Mouse (Mus musculus): ENCODE measurements around the gene Hoxa5. TPM values are rescaled to one million over a fixed set of nuclear protein-coding genes. Genes with fewer than 3 reads are reported as not detected.

Hoxa5 gene
- polyA plus RNA-seq, 1 experiment from 2014 or later, result not detected

GRCm38 (mm10) chr6:52180726-52181125, 23.7 kb downstream of the Hoxa5 start:
- H3K9me3 ChIP-seq, result no peaks in the 10 kb centered on the region
- no peak for DNase-seq (ENCODE audit: low spot score)
- no peaks in the 10 kb centered on the region for H3K36me3 ChIP-seq (replicated peaks)
- WGBS, result 3% methylated on average over 3 of the region's 3 CpGs
- no peak overlapping the region for H3K4me3 ChIP-seq
- peaks cover 100% of the 10 kb centered on the region for H3K27me3 ChIP-seq (replicated peaks; ENCODE audit: low read depth, poor library complexity, severe bottlenecking)
- H3K4me1 ChIP-seq, result peaks cover 3% of the 10 kb centered on the region
- no peak overlapping the region for H3K27ac ChIP-seq (replicated peaks)

DNA sequence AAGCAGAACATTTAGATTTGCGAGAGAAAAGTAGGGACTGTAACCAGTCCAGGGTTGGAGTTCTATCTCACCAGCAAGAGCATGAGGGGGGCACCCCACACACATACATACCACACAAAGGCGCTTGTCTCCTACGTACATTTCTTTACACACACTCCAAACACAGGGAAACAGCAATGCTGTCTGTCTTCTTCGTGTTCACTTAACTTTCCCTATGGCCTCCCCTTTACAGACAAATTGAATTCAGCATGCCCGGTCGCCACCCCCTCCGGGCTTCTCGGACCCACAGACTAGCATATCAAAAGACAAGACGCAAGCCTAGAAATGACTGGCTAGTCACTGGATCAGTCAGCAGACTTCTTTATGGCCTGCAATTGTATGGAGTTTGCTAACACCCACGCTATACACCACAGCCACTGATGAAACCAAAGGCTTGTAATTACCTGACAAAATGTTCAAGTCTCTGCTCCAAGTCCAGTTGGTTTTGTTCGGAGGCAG, 24.1 kb downstream of the Hoxa5 start:
- WGBS, result 2% methylated on average over 11 of the region's 11 CpGs
- Histone ChIP-seq H3K36me3 (replicated peaks) (no peaks in the 10 kb centered on the region), H3K27ac (replicated peaks) (no peak overlapping the region), H3K9me3 (no peaks in the 10 kb centered on the region), H3K4me3 (no peak overlapping the region; the same call in 1 of the 2 replicates), H3K4me1 (peaks cover 7% of the 10 kb centered on the region), H3K27me3 (replicated peaks; ENCODE audit: low read depth, poor library complexity, severe bottlenecking) (peaks cover 100% of the 10 kb centered on the region)
- no peak for DNase-seq (ENCODE audit: low spot score)

GRCm38 (mm10) chr6:52179690-52180089, 24.7 kb downstream of the Hoxa5 start:
- Histone ChIP-seq H3K4me1 (peaks cover 7% of the 10 kb centered on the region), H3K4me3 (peak overlapping the region; percentile 46), H3K27ac (replicated peaks) (0 out of 2 replicates have a peak overlapping the region, but pooled peaks have one; percentile 1), H3K9me3 (no peaks in the 10 kb centered on the region), H3K27me3 (replicated peaks; ENCODE audit: low read depth, poor library complexity, severe bottlenecking) (peaks cover 100% of the 10 kb centered on the region), H3K36me3 (replicated peaks) (no peaks in the 10 kb centered on the region)
- DNase-seq (ENCODE audit: low spot score), result no peak
- under 1% methylated on average over 10 of the region's 10 CpGs for WGBS

DNA sequence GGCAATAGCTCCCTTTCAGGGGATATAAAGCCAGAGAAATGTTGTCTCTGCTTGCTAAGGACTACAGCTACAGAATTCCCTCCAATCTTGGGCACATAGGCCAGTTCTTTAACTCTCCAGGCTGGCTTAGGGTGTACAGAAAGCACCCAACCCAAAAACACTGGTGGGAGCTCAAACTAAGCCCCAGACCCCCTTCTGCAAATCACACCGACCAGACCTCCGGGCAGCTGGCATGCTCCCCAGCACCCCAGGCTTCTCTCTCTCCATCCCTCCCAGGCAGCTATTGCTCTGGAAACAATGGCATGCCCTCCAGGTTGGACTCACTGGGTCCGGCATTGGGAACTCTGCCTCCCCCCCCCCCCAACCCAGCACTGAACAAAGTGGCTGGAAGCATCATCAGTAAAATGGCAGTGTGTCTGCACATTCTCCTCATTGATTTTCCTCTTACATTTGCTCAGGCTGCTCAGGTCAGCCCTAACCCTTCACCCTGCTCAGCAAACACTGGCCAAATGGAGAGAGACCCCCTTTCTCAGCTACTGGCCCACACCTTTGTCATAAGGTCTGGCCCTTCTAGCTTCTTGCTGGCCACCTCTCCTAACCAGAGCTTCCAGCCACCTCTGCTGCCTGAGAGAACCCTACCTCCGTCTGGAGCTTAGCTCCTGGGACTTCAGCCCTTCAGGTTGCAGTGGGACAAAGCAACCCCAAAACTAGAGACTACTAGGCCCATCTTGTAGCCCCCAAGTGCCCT, 25.3 kb downstream of the Hoxa5 start:
- peak; percentile 49 for DNase-seq (ENCODE audit: low spot score)
- 0 out of 2 replicates have a peak overlapping the region, but pooled peaks have one; percentile 41 for H3K27ac ChIP-seq (replicated peaks)
- H3K27me3 ChIP-seq (replicated peaks; ENCODE audit: low read depth, poor library complexity, severe bottlenecking), result peaks cover 100% of the 10 kb centered on the region
- under 1% methylated on average over 4 of the region's 4 CpGs for WGBS
- peaks cover 7% of the 10 kb centered on the region for H3K4me1 ChIP-seq
- no peaks in the 10 kb centered on the region for H3K36me3 ChIP-seq (replicated peaks)
- H3K9me3 ChIP-seq, result no peaks in the 10 kb centered on the region
- H3K4me3 ChIP-seq, result peak overlapping the region; percentile 46

DNA sequence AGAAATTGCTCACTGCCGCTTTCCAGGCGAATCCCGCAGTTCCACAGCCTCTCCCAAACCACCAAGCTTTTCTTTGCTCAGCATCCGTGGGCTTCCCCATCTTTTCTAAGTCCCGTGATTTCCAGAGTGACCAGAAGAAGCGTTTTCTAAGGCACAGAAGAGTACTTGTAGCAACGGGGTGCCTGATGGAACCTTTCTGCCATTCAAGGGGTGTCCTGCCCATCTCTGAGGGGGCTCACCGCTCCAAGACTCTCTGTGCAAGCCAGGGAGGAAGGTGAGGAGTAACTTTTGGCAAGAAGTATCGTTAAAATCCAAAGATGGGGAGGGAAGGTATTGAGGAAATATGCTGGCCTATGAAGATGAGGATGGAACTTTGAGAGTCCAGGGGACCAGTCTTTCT, 26.6 kb downstream of the Hoxa5 start:
- Histone ChIP-seq H3K9me3 (no peaks in the 10 kb centered on the region), H3K36me3 (replicated peaks) (no peaks in the 10 kb centered on the region), H3K27me3 (replicated peaks; ENCODE audit: low read depth, poor library complexity, severe bottlenecking) (peaks cover 100% of the 10 kb centered on the region), H3K4me1 (peaks cover 9% of the 10 kb centered on the region), H3K4me3 (peak overlapping the region; percentile 46), H3K27ac (replicated peaks) (peak overlapping the region; percentile 73; the same call in 1 of the 2 replicates)
- DNase-seq (ENCODE audit: low spot score), result peak; percentile 53
- 1% methylated on average over 9 of the region's 9 CpGs for WGBS

- under 1% methylated on average over 36 of the region's 36 CpGs for WGBS
- Histone ChIP-seq H3K9me3 (no peaks in the 10 kb centered on the region), H3K36me3 (replicated peaks) (no peaks in the 10 kb centered on the region), H3K27me3 (replicated peaks; ENCODE audit: low read depth, poor library complexity, severe bottlenecking) (peaks cover 100% of the 10 kb centered on the region), H3K27ac (replicated peaks) (peak within 1 kb of the TSS; percentile 73), H3K4me3 (peak within 1 kb of the TSS; percentile 46), H3K4me1 (peaks cover 15% of the 10 kb centered on the region)
- DNase-seq (ENCODE audit: low spot score), result peak; percentile 63
Observed at GRCm38 (mm10) chr6:52177061-52177735, 27.2 kb downstream of the Hoxa5 start, which contains the start of gene 5730596B20Rik. 5730596B20Rik (plus strand) TSS chr6:52177498.

DNA sequence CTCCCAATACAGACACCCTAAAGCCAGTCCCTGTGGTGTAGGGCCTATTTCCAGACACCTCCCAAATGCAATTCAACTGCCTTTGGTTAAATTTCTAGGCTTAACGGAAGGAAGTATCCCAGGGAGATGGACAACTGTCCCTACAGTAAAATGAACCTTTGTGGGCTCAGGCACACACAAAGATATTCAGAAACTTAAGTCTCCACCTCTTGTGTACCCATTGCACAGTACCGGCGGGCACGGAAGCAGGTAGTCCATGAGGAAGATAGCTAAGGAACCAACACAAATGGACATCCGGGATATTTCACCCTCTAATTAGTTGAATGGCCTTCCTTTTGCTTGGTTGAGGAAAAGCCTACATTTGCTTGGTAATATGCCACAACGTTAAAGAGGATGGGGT, 28.0 kb downstream of the Hoxa5 start:
- H3K36me3 ChIP-seq (replicated peaks), result no peaks in the 10 kb centered on the region
- peaks cover 100% of the 10 kb centered on the region for H3K27me3 ChIP-seq (replicated peaks; ENCODE audit: low read depth, poor library complexity, severe bottlenecking)
- DNase-seq (ENCODE audit: low spot score), result peak; percentile 38
- peak overlapping the region; percentile 73; the same call in 1 of the 2 replicates for H3K27ac ChIP-seq (replicated peaks)
- under 1% methylated on average over 6 of the region's 6 CpGs for WGBS
- peak overlapping the region; percentile 46 for H3K4me3 ChIP-seq
- H3K9me3 ChIP-seq, result no peaks in the 10 kb centered on the region
- peaks cover 23% of the 10 kb centered on the region for H3K4me1 ChIP-seq

- H3K27me3 ChIP-seq (replicated peaks; ENCODE audit: low read depth, poor library complexity, severe bottlenecking), result peaks cover 100% of the 10 kb centered on the region
Observed at GRCm38 (mm10) chr6:52175864-52176263, 28.5 kb downstream of the Hoxa5 start.

DNA sequence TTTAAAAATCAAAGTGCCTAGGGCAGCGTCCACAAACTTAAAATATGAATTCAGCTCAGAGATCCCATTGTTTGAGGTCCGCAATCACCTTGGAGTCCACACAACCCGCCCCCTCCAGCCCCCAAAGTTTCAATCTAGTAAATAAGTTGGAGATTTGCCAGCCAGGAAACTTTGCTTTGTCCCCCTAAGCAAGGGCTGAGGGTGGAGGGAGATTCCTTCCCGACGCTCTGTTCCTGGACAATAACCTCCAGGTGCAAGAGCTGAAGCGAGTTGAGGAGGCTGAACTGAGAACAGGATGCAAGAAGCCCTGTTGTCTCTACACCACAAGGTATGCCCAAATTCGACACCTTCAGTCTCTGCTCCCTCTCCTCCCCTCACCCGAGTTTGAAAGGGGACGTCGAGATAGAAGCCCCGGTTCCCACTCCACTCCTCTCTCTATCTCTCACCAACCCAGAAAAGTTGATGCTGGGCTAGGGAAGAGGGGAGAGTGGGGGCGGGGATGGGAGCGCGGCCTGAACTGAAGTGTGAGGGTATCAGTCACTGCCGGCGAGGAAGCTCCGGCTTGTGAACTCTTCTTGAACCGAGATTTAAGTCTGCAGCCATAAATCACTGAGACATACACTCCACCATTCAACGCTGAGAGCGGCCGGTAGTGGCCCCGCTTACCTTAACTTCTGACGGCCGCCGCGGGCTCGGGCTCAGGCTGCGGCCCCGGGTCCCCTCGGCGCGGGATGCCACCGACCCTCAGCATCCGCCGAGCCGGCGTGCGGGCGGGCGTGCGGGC, 29.2 kb downstream of the Hoxa5 start:
- H3K4me1 ChIP-seq, result peaks cover 35% of the 10 kb centered on the region
- under 1% methylated on average over 41 of the region's 41 CpGs for WGBS
- peak overlapping the region; percentile 51; the same call in 1 of the 2 replicates for H3K27ac ChIP-seq (replicated peaks)
- H3K4me3 ChIP-seq, result peak overlapping the region; percentile 46
- no peaks in the 10 kb centered on the region for H3K9me3 ChIP-seq
- peaks cover 100% of the 10 kb centered on the region for H3K27me3 ChIP-seq (replicated peaks; ENCODE audit: low read depth, poor library complexity, severe bottlenecking)
- H3K36me3 ChIP-seq (replicated peaks), result no peaks in the 10 kb centered on the region
- peak; percentile 61 for DNase-seq (ENCODE audit: low spot score)

More at GRCm38 (mm10) chr6:52175864-52176263, 28.5 kb downstream of the Hoxa5 start:
- H3K4me3 ChIP-seq, result peak overlapping the region; percentile 46
- no peaks in the 10 kb centered on the region for H3K9me3 ChIP-seq
- DNase-seq (ENCODE audit: low spot score), result peak; percentile 55
- H3K4me1 ChIP-seq, result peaks cover 28% of the 10 kb centered on the region
- 1% methylated on average over 24 of the region's 35 CpGs for WGBS
- no peaks in the 10 kb centered on the region for H3K36me3 ChIP-seq (replicated peaks)
- peak overlapping the region; percentile 51; the same call in 1 of the 2 replicates for H3K27ac ChIP-seq (replicated peaks)

DNA sequence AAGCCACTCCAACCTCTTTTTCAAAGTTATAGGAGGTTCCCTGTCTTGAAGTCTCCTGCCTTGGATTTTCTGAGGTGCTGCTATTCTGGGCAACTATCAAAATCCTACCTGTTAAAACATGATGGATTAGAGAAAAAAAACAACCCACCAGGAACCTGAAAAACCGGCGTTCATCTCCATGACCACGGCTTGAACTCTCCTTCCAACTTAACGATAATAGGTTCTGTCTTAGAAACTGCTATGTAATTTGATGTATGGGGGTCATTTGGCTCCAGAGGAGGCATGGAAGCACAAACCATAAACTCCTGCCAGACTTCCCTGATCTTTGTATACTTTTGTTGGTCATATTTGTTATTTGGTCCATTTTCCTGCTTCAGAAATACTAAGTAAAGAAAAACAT, 30.7 kb downstream of the Hoxa5 start:
- Histone ChIP-seq H3K27ac (replicated peaks) (no peak overlapping the region), H3K27me3 (replicated peaks; ENCODE audit: low read depth, poor library complexity, severe bottlenecking) (peaks cover 100% of the 10 kb centered on the region), H3K4me1 (peaks cover 40% of the 10 kb centered on the region), H3K36me3 (replicated peaks) (no peaks in the 10 kb centered on the region), H3K4me3 (peak overlapping the region; percentile 78), H3K9me3 (no peaks in the 10 kb centered on the region)
- WGBS, result 2% methylated on average over 4 of the region's 4 CpGs
- no peak for DNase-seq (ENCODE audit: low spot score)

DNA sequence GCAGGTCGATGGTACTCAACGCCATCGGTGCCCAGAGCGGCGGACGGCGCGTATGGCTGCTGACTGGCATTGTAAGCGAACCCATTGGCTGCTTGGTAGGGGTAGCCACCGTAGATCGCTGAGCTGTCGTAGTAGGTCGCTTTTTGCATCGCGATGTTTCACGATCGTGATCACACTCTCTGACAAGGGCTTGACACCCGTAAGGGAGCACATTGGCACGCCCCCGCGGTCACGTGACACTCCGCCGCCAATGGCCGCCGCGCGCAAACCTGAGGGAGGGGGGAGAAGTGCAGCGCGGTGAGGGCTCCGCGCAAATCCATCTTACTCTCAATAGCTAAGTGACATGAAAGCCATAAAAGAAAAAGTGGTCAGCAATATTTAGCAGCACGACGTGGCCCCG, 31.9 kb downstream of the Hoxa5 start:
- Histone ChIP-seq H3K36me3 (replicated peaks) (no peaks in the 10 kb centered on the region), H3K4me3 (peak overlapping the region; percentile 78), H3K4me1 (peaks cover 40% of the 10 kb centered on the region), H3K27ac (replicated peaks) (peak overlapping the region; percentile 75), H3K27me3 (replicated peaks; ENCODE audit: low read depth, poor library complexity, severe bottlenecking) (peaks cover 100% of the 10 kb centered on the region), H3K9me3 (no peaks in the 10 kb centered on the region)
- WGBS, result under 1% methylated on average over 35 of the region's 35 CpGs
- peak; percentile 89 for DNase-seq (ENCODE audit: low spot score)

- peaks cover 40% of the 10 kb centered on the region for H3K4me1 ChIP-seq
- 2% methylated on average over 7 of the region's 7 CpGs for WGBS
- DNase-seq (ENCODE audit: low spot score), result peak; percentile 30
- peak overlapping the region; percentile 78 for H3K4me3 ChIP-seq
- peaks cover 100% of the 10 kb centered on the region for H3K27me3 ChIP-seq (replicated peaks; ENCODE audit: low read depth, poor library complexity, severe bottlenecking)
- H3K27ac ChIP-seq (replicated peaks), result peak overlapping the region; percentile 75
- no peaks in the 10 kb centered on the region for H3K9me3 ChIP-seq
- H3K36me3 ChIP-seq (replicated peaks), result no peaks in the 10 kb centered on the region
Observed at GRCm38 (mm10) chr6:52171938-52172337, 32.4 kb downstream of the Hoxa5 start.

All from embryonic facial prominence, embryonic 10.5 days (tissue).